Mouse (Mus musculus): ENCODE results near the gene Acsl3. TPM values are rescaled to one million over a fixed set of nuclear protein-coding genes. Genes with fewer than 3 reads are reported as not detected.

The Acsl3 gene
- 78.8 and 88.2 TPM in 2 replicates for polyA plus RNA-seq (2016; fragmentation: Nextera tagmentation; extraction: Ambion mirVana)

GRCm38 (mm10) chr1:78657671-78658440 is at the start of gene Acsl3, which contains the start of gene Utp14b:
Gene Acsl3, plus strand, starts transcription at chr1:78657825.
Gene Utp14b, plus strand, starts transcription at chr1:78658038.
- H3K9ac ChIP-seq (replicated peaks): peak within 1 kb of the TSS; percentile 96
- under 1% methylated on average over 101 of the region's 104 CpGs for WGBS
- no peaks in the 10 kb centered on the region for H3K36me3 ChIP-seq
- H3K4me1 ChIP-seq (replicated peaks): peaks cover 43% of the 10 kb centered on the region
- H3K27me3 ChIP-seq: no peaks in the 10 kb centered on the region
- ATAC-seq (ENCODE audit: insufficient number of reproducible peaks, insufficient read depth, low FRiP score, low TSS enrichment, low read depth): peak; percentile 99
- H3K4me2 ChIP-seq: peak within 1 kb of the TSS; percentile 72
- H3K27ac ChIP-seq: peak within 1 kb of the TSS; percentile 98
- no peaks in the 10 kb centered on the region for H3K9me3 ChIP-seq
- peak within 1 kb of the TSS; percentile 93 for H3K4me3 ChIP-seq (replicated peaks)

- Histone ChIP-seq H3K4me3 (replicated peaks) (no peak overlapping the region), H3K4me2 (no peak overlapping the region), H3K27me3 (no peaks in the 10 kb centered on the region), H3K9me3 (no peaks in the 10 kb centered on the region), H3K36me3 (no peaks in the 10 kb centered on the region), H3K27ac (peak overlapping the region; percentile 29; the same call in 1 of the 2 replicates), H3K9ac (replicated peaks) (no peak overlapping the region), H3K4me1 (replicated peaks) (peaks cover 18% of the 10 kb centered on the region)
- no peak for ATAC-seq (ENCODE audit: insufficient number of reproducible peaks, insufficient read depth, low FRiP score, low TSS enrichment, low read depth)
- WGBS: 16% methylated on average over 12 of the region's 12 CpGs
Measured at GRCm38 (mm10) chr1:78609134-78609907, 48.3 kb upstream of the Acsl3 start.

- no peaks in the 10 kb centered on the region for H3K36me3 ChIP-seq
- 56% methylated on average over 4 of the region's 4 CpGs for WGBS
- H3K27me3 ChIP-seq: no peaks in the 10 kb centered on the region
- H3K4me3 ChIP-seq (replicated peaks): no peak overlapping the region
- no peak overlapping the region for H3K4me2 ChIP-seq
- H3K27ac ChIP-seq: no peak overlapping the region
- no peak overlapping the region for H3K9ac ChIP-seq (replicated peaks)
- peaks cover 18% of the 10 kb centered on the region for H3K4me1 ChIP-seq (replicated peaks)
- no peaks in the 10 kb centered on the region for H3K9me3 ChIP-seq
- ATAC-seq (ENCODE audit: insufficient number of reproducible peaks, insufficient read depth, low FRiP score, low TSS enrichment, low read depth): no peak
Measured at GRCm38 (mm10) chr1:78611039-78611438, 46.6 kb upstream of the Acsl3 start.

GRCm38 (mm10) chr1:78612959-78613358 is 44.7 kb upstream of the Acsl3 start:
- H3K4me1 ChIP-seq (replicated peaks): peaks cover 18% of the 10 kb centered on the region
- ATAC-seq (ENCODE audit: insufficient number of reproducible peaks, insufficient read depth, low FRiP score, low TSS enrichment, low read depth): no peak
- H3K9ac ChIP-seq (replicated peaks): no peak overlapping the region
- H3K36me3 ChIP-seq: no peaks in the 10 kb centered on the region
- 88% methylated on average over 1 of the region's 1 CpGs for WGBS
- H3K27me3 ChIP-seq: no peaks in the 10 kb centered on the region
- H3K27ac ChIP-seq: no peak overlapping the region
- H3K4me3 ChIP-seq (replicated peaks): no peak overlapping the region
- no peaks in the 10 kb centered on the region for H3K9me3 ChIP-seq
- no peak overlapping the region for H3K4me2 ChIP-seq

GRCm38 (mm10) chr1:78624352-78624751 is 33.3 kb upstream of the Acsl3 start:
- no peaks in the 10 kb centered on the region for H3K27me3 ChIP-seq
- WGBS: 95% methylated on average over 2 of the region's 2 CpGs
- H3K36me3 ChIP-seq: no peaks in the 10 kb centered on the region
- no peak overlapping the region for H3K9ac ChIP-seq (replicated peaks)
- H3K4me2 ChIP-seq: no peak overlapping the region
- no peak for ATAC-seq (ENCODE audit: insufficient number of reproducible peaks, insufficient read depth, low FRiP score, low TSS enrichment, low read depth)
- H3K27ac ChIP-seq: no peak overlapping the region
- H3K4me3 ChIP-seq (replicated peaks): no peak overlapping the region
- H3K9me3 ChIP-seq: no peaks in the 10 kb centered on the region
- no peaks in the 10 kb centered on the region for H3K4me1 ChIP-seq (replicated peaks)

GRCm38 (mm10) chr1:78634486-78634885 is 23.1 kb upstream of the Acsl3 start:
- Histone ChIP-seq H3K4me1 (replicated peaks) (no peaks in the 10 kb centered on the region), H3K27me3 (no peaks in the 10 kb centered on the region), H3K9ac (replicated peaks) (no peak overlapping the region), H3K9me3 (no peaks in the 10 kb centered on the region), H3K36me3 (no peaks in the 10 kb centered on the region), H3K4me3 (replicated peaks) (no peak overlapping the region), H3K27ac (no peak overlapping the region), H3K4me2 (no peak overlapping the region)
- ATAC-seq (ENCODE audit: insufficient number of reproducible peaks, insufficient read depth, low FRiP score, low TSS enrichment, low read depth): no peak
- 63% methylated on average over 3 of the region's 3 CpGs for WGBS

GRCm38 (mm10) chr1:78640871-78641270 is 16.8 kb upstream of the Acsl3 start:
- Histone ChIP-seq H3K27ac (no peak overlapping the region), H3K9me3 (no peaks in the 10 kb centered on the region), H3K4me3 (replicated peaks) (no peak overlapping the region), H3K9ac (replicated peaks) (no peak overlapping the region), H3K4me2 (no peak overlapping the region), H3K36me3 (no peaks in the 10 kb centered on the region), H3K27me3 (no peaks in the 10 kb centered on the region), H3K4me1 (replicated peaks) (no peaks in the 10 kb centered on the region)
- no peak for ATAC-seq (ENCODE audit: insufficient number of reproducible peaks, insufficient read depth, low FRiP score, low TSS enrichment, low read depth)

- Histone ChIP-seq H3K9ac (replicated peaks) (no peak overlapping the region), H3K36me3 (no peaks in the 10 kb centered on the region), H3K4me3 (replicated peaks) (no peak overlapping the region), H3K27me3 (no peaks in the 10 kb centered on the region), H3K4me2 (no peak overlapping the region), H3K9me3 (no peaks in the 10 kb centered on the region), H3K27ac (no peak overlapping the region), H3K4me1 (replicated peaks) (no peaks in the 10 kb centered on the region; the same call in 1 of the 2 replicates)
- ATAC-seq (ENCODE audit: insufficient number of reproducible peaks, insufficient read depth, low FRiP score, low TSS enrichment, low read depth): no peak
- whole genome bisulfite sequencing: 93% methylated on average over 3 of the region's 3 CpGs
Measured at GRCm38 (mm10) chr1:78641791-78642190, 15.8 kb upstream of the Acsl3 start.

GRCm38 (mm10) chr1:78642197-78642596 is 15.4 kb upstream of the Acsl3 start:
- Histone ChIP-seq H3K4me1 (replicated peaks) (no peaks in the 10 kb centered on the region; the same call in 1 of the 2 replicates), H3K4me2 (no peak overlapping the region), H3K27me3 (no peaks in the 10 kb centered on the region), H3K27ac (no peak overlapping the region), H3K36me3 (no peaks in the 10 kb centered on the region), H3K9me3 (no peaks in the 10 kb centered on the region), H3K9ac (replicated peaks) (no peak overlapping the region), H3K4me3 (replicated peaks) (no peak overlapping the region)
- WGBS: 90% methylated on average over 2 of the region's 2 CpGs
- ATAC-seq (ENCODE audit: insufficient number of reproducible peaks, insufficient read depth, low FRiP score, low TSS enrichment, low read depth): no peak

GRCm38 (mm10) chr1:78647317-78647885 is 10.2 kb upstream of the Acsl3 start:
- Histone ChIP-seq H3K4me1 (replicated peaks) (peaks cover 12% of the 10 kb centered on the region; the same call in 1 of the 2 replicates), H3K36me3 (no peaks in the 10 kb centered on the region), H3K4me2 (no peak overlapping the region), H3K9ac (replicated peaks) (no peak overlapping the region), H3K27ac (no peak overlapping the region), H3K27me3 (no peaks in the 10 kb centered on the region), H3K9me3 (no peaks in the 10 kb centered on the region), H3K4me3 (replicated peaks) (no peak overlapping the region)
- no peak for ATAC-seq (ENCODE audit: insufficient number of reproducible peaks, insufficient read depth, low FRiP score, low TSS enrichment, low read depth)
- 34% methylated on average over 8 of the region's 8 CpGs for WGBS

All from limb, embryonic 12.5 days (tissue).